Mouse (Mus musculus): ENCODE measurements around the gene Cilp2. TPM values are rescaled to one million over a fixed set of nuclear protein-coding genes. Genes with fewer than 3 reads are reported as not detected.

Cilp2 gene
- total RNA-seq, 2 experiments from 2014 or later, result not detected

- peak; percentile 7; the same call in 1 of the 2 replicates for ATAC-seq (replicated peaks; ENCODE audit: low FRiP score, poor library complexity, severe bottlenecking)
These were observed 14.9 kb upstream of the Cilp2 start, which contains the start of the genes Tssk6, Ndufa13 and Yjefn3 for GRCm38 (mm10) chr8:69902163-69903062. Tssk6 (plus strand) TSS chr8:69902184. Ndufa13 (minus strand) TSS chr8:69902558. Yjefn3 (minus strand) TSS chr8:69902712.

- ATAC-seq (replicated peaks; ENCODE audit: low FRiP score, poor library complexity, severe bottlenecking), result peak; percentile 88
These were observed 14.1 kb upstream of the Cilp2 start for GRCm38 (mm10) chr8:69901484-69902162.

GRCm38 (mm10) chr8:69900895-69901451, 13.5 kb upstream of the Cilp2 start:
- ATAC-seq (replicated peaks; ENCODE audit: low FRiP score, poor library complexity, severe bottlenecking), result peak; percentile 6

- ATAC-seq (replicated peaks; ENCODE audit: low FRiP score, poor library complexity, severe bottlenecking), result no peak
These were observed 12.4 kb upstream of the Cilp2 start for GRCm38 (mm10) chr8:69899876-69900275.

GRCm38 (mm10) chr8:69897857-69898256, 10.4 kb upstream of the Cilp2 start:
- no peak for ATAC-seq (replicated peaks; ENCODE audit: low FRiP score, poor library complexity, severe bottlenecking)

- ATAC-seq (replicated peaks; ENCODE audit: low FRiP score, poor library complexity, severe bottlenecking), result no peak
These were observed 8.4 kb upstream of the Cilp2 start for GRCm38 (mm10) chr8:69895772-69896451.

GRCm38 (mm10) chr8:69894836-69895332, 7.4 kb upstream of the Cilp2 start:
- no peak for ATAC-seq (replicated peaks; ENCODE audit: low FRiP score, poor library complexity, severe bottlenecking)

- ATAC-seq (replicated peaks; ENCODE audit: low FRiP score, poor library complexity, severe bottlenecking), result 0 out of 2 replicates have a peak, but pooled peaks have one; percentile 52
These were observed 6.4 kb upstream of the Cilp2 start for GRCm38 (mm10) chr8:69893863-69894262.

GRCm38 (mm10) chr8:69890813-69891241, 3.3 kb upstream of the Cilp2 start:
- ATAC-seq (replicated peaks; ENCODE audit: low FRiP score, poor library complexity, severe bottlenecking), result no peak

- no peak for ATAC-seq (replicated peaks; ENCODE audit: low FRiP score, poor library complexity, severe bottlenecking)
These were observed 1.4 kb upstream of the Cilp2 start for GRCm38 (mm10) chr8:69888902-69889301.

GRCm38 (mm10) chr8:69888244-69888866, 868 bp upstream of the Cilp2 start:
- ATAC-seq (replicated peaks; ENCODE audit: low FRiP score, poor library complexity, severe bottlenecking), result no peak

GRCm38 (mm10) chr8:69884141-69884540, 3.3 kb downstream of the Cilp2 start:
- ATAC-seq (replicated peaks; ENCODE audit: low FRiP score, poor library complexity, severe bottlenecking), result no peak

GRCm38 (mm10) chr8:69882833-69883600, 4.5 kb downstream of the Cilp2 start:
- ATAC-seq (replicated peaks; ENCODE audit: low FRiP score, poor library complexity, severe bottlenecking), result no peak

- no peak for ATAC-seq (replicated peaks; ENCODE audit: low FRiP score, poor library complexity, severe bottlenecking)
These were observed 5.3 kb downstream of the Cilp2 start for GRCm38 (mm10) chr8:69882021-69882756.

GRCm38 (mm10) chr8:69881261-69881865, 6.1 kb downstream of the Cilp2 start:
- no peak for ATAC-seq (replicated peaks; ENCODE audit: low FRiP score, poor library complexity, severe bottlenecking)

GRCm38 (mm10) chr8:69880841-69881240, 6.6 kb downstream of the Cilp2 start:
- ATAC-seq (replicated peaks; ENCODE audit: low FRiP score, poor library complexity, severe bottlenecking), result no peak

GRCm38 (mm10) chr8:69879678-69880077, 7.8 kb downstream of the Cilp2 start:
- ATAC-seq (replicated peaks; ENCODE audit: low FRiP score, poor library complexity, severe bottlenecking), result no peak
